Mouse (Mus musculus) left cerebral cortex, postnatal 14 days (tissue): ENCODE results near the gene Hes3. TPM values are rescaled to one million over a fixed set of nuclear protein-coding genes. Genes with fewer than 3 reads are reported as not detected.

Experiments used
- total RNA-seq, 2 experiments: library from RNA; stranded (reverse); gene quantifications; 2 replicates each; pipeline ENCODE4 v1.2.3; 2021

Hes3 gene
- total RNA-seq, 2 experiments from 2014 or later: 0.20 to 0.42 TPM

Other genes with a start within 250 kb of the Hes3 start
- gene Plekhg5, start 219.2 kb downstream of the Hes3 start, total RNA-seq: 10 to 100 TPM; 74.0 to 84.0 TPM
- 10 to 100 TPM in 1 of 2 experiments, 1 to 10 TPM in 1; 6.2 to 16.5 TPM for gene Tnfrsf25, start 175.7 kb downstream of the Hes3 start, total RNA-seq
- under 1 TPM; 0.24 to 0.44 TPM for gene Espn, start 139.3 kb downstream of the Hes3 start, total RNA-seq
- not detected for gene Hes2, start 132.8 kb downstream of the Hes3 start, total RNA-seq
- gene Acot7, start 113.5 kb downstream of the Hes3 start, total RNA-seq: 100 to 1,000 TPM; 377 to 378 TPM
- gene Gpr153, start 17.4 kb downstream of the Hes3 start, total RNA-seq: 10 to 100 TPM; 31.2 to 31.6 TPM
- gene Icmt, start 5.6 kb upstream of the Hes3 start, total RNA-seq: 10 to 100 TPM; 43.1 to 45.0 TPM
- 1 to 10 TPM; 5.3 to 7.4 TPM for gene Rnf207, start 27.3 kb upstream of the Hes3 start, total RNA-seq
- gene Rpl22, start 34.1 kb upstream of the Hes3 start, total RNA-seq: 100 to 1,000 TPM; 182 to 187 TPM
- gene Chd5, start 47.0 kb upstream of the Hes3 start, total RNA-seq: 100 to 1,000 TPM; 160 to 177 TPM
- gene Nphp4, start 185.0 kb upstream of the Hes3 start, total RNA-seq: 10 to 100 TPM; 18.7 to 19.9 TPM
- gene Kcnab2, start 186.2 kb upstream of the Hes3 start, total RNA-seq: 100 to 1,000 TPM; 216 to 228 TPM